Mouse (Mus musculus) right cerebral cortex, adult 18-20 months (tissue): ENCODE results near the gene Zfp758.
"Not testable (repeated sequence)": the region's sequence is repeated elsewhere in the genome, so short reads cannot be mapped to it uniquely, and the experiment has no call there.

Source experiments
- DNase-seq: peaks from one replicate; pipeline ENCODE4 v3.0.0; 2022; ENCODE audit warnings: mixed read lengths

Zfp758 gene

GRCm38 (mm10) chr17:22361101-22361781, at the start of gene Zfp758, which contains the start of gene Zfp944:
Zfp758 (plus strand) TSS chr17:22361453.
Zfp944 (minus strand) TSS chr17:22361400.
- peak; percentile 21 for DNase-seq

- DNase-seq, result peak; percentile 1
Observed at GRCm38 (mm10) chr17:22314219-22314618, 47.0 kb upstream of the Zfp758 start.

DNA sequence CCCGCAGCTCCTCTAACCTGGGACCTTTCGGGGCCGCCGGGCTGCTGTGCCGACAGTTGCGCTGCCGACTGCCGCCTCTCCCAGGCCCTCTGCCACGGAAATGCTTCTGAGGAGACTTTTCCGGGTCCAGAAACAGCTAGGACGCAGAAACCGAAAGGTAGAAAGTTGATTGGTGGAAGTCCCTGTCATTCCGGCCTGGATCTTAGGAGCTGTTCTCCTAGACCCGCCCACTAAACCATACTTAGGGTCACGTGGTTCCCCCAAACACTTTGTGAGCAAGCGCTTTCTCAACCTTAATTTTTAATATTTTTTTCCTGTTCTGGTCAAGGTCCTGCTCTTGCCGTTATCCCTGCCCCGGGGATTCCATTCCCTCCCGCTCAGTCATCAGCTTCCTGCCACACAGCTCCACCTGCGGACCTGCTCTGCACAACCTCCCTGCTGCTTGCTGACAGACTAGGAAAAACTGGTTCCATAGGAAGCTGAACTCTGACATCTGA, 46.5 kb upstream of the Zfp758 start, which contains the start of gene CT030661.1:
Gene CT030661.1 (minus strand): TSS at position 108 of the 497 bp plus-strand sequence.
- peak; percentile 96 for DNase-seq

DNA sequence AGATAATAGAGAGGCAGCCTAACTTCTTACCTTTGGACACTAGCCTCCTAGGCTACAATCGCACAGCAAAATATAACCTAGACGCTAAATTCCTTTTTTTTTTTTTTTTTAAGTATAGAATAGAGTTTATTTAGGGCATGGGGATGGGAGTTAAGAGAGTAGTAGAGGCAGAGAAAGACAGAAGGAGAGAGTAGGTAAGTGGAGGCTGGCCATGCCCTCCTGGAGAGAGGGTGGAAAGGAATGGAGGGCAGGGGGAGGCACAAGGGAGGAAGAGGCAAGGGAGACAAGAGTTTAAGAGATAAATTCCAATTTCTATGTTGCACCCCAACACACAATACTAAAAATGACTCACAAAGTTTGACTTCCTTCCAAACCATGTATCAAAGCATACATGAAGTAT, 46.0 kb upstream of the Zfp758 start:
- not testable (repeated sequence) for DNase-seq

DNA sequence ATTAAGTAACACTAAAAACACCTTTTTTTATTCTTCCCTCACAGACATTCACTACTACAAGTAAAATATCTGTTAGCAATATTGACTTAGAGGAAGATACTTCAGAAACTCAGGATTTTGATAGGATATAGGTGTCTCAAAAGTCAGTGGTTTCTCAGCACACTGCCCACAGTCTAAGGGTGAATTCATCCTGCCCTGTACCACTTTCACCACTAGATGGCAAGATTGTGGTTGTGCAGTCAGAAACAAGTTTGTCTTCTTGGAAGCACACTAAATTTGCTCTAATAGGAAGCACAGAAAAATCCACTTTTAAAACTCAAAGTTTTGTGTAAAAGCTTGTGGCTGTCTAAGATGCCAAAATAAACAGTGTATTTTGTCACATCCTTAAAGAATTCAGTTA, 8.5 kb upstream of the Zfp758 start:
- peak; percentile 33 for DNase-seq

DNA sequence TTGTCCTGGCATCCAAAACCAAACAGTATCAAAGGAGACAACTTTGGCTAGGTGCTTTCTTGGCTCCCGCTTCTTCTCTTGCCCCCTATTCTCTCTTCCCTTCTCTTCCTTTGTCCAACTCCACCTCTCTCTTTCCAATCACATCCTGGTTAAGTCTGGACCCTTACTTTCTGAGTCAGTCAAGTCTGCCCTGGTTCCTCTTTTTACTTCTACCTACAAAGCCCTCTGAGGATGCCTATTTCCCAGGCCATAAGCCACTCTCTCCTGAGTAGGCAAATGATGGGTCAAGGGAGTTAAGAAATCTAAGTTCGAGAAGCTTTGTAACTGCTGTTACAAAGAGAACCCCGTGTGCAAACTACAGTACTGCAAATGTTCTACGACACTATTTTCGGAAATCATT, 681 bp upstream of the Zfp758 start:
- no peak for DNase-seq

DNA sequence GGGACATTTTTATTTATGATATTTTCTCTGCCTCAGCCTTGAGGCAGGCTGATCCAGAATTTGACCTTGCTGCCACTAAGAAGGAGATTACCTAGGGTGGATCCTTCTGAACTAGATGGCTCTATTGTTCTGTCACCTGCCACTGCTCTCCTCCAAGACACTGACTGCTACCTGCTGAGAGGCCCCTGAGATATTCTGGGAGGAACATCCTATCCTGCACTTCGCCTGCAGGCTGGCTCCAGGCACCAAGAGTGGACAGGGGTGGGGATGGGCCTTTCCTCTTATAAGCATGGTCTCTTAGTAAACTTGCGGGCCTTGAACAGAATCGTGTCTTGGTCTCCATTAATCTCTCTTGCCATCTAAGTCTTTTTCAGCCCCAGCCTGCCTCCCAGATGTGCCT, 2.6 kb downstream of the Zfp758 start:
- DNase-seq, result no peak

GRCm38 (mm10) chr17:22410756-22411155, 49.5 kb downstream of the Zfp758 start:
- DNase-seq, result no peak

DNA sequence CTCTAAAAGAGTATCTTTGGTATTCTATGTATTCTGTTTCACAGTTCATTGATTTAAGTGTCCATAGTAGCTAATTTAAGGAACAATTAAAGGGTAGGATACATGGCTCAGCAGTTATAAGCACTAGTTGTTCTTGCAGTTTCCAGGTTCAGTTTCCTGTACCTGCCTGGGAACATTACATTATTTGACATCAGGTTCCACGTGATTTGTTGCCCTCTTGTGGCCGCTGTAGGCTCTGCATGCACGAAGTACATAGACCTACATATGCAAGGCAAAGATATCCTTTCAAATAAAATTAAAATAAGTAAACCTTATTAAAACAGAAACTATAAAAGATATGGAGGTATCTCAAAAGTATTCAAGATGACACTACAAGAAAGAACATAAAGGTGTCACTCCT, 56.3 kb downstream of the Zfp758 start:
- DNase-seq, result peak; percentile 48

DNA sequence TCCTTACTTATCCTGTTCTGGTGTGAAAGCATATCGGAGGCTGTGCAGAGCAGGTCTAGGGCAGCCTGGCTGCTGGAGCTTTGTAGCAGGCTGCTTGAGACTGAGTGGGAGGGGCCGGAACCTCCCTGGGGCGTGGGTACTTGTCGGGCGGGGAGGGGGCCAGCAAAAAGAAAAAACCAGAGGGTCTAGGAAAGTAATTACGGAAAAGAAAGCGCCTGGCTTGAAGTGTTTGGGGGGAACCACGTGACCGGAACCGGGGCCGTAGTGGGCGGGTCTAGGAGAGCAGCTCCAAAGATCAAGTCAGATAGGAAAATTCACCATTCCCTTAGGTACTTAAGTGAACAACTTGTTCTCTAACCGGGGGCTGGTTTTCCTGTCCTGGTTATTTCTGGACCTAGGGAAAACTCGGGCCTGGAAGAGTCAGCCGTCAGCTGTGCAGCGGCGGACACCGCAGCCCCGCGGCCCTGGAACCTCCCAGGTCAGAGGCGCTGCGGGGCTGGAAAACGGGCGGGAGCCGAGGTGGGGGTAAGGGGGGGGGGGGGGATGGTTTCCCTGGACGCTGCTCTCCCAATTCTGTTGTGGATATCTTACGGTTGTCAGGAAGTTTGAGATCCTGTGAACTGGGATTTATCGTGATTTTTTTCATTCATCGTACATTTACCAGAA, 62.8 kb downstream of the Zfp758 start, which contains the start of gene Zfp946:
Gene Zfp946 (plus strand): TSS at position 271 of the 666 bp plus-strand sequence.
- peak; percentile 77 for DNase-seq

GRCm38 (mm10) chr17:22424636-22425354, 63.5 kb downstream of the Zfp758 start:
- DNase-seq, result no peak
